Mouse (Mus musculus) cerebellum, adult 2 months (tissue): ENCODE data around the gene Hsd17b7. TPM values are rescaled to one million over a fixed set of nuclear protein-coding genes. Genes with fewer than 3 reads are reported as not detected.
A peak's percentile ranks its signal among the peaks of the same experiment; 100 is the strongest.

Source experiments
- DNase-seq, 2 experiments: peaks; one replicate each; pipeline ENCODE4 v3.0.0; 2021
- H3K27ac ChIP-seq: fragments of 200-500 bp; 2 replicates; pipeline ENCODE4 v1.5.1; 2012; ENCODE audit warnings: low read length, control low read depth, inconsistent platforms; ENCODE audit not compliant: insufficient read depth
- H3K27me3 ChIP-seq: fragments of 200-500 bp; 2 replicates; pipeline ENCODE4 v1.6.1; 2012; ENCODE audit warnings: inconsistent platforms, mild to moderate bottlenecking, low read length, moderate library complexity; ENCODE audit not compliant: control insufficient read depth, insufficient read depth
- H3K4me1 ChIP-seq: fragments of 200-500 bp; 2 replicates; pipeline ENCODE4 v1.6.1; 2011; ENCODE audit warnings: low read length; ENCODE audit not compliant: control insufficient read depth, insufficient read depth
- H3K4me3 ChIP-seq: fragments of 200-500 bp; replicated peaks from 2 replicates; pipeline ENCODE3; 2011; ENCODE audit warnings: mild to moderate bottlenecking, low read depth, low read length, control low read depth; ENCODE audit not compliant: insufficient read depth
- CTCF ChIP-seq: fragments of 200-500 bp; IDR thresholded peaks from 2 replicates; pipeline ENCODE4 v1.5.1; 2011; ENCODE audit warnings: low read depth, mild to moderate bottlenecking, control low read depth, low read length, moderate library complexity, borderline replicate concordance; ENCODE audit not compliant: insufficient read depth
- POLR2A ChIP-seq: fragments of 200-500 bp; IDR thresholded peaks from 2 replicates; pipeline ENCODE4 v1.6.1; 2011; ENCODE audit warnings: low read length, control low read depth, borderline replicate concordance; ENCODE audit not compliant: insufficient read depth
- WGBS: fragments of 180-500 bp; shearing (Covaris S2); methylation state at CpG from one replicate; pipeline ENCODE4 v1.1.7; 2018; 5-methylcytosine and 5-hydroxymethylcytosine counted together
- polyA plus RNA-seq: library from polyadenylated mRNA; depleted of rRNA; stranded (reverse); fragments of >200 nt; gene quantifications from 2 replicates; pipeline ENCODE4 v1.2.3, GENCODE M21; 2012

Hsd17b7 gene
- polyA plus RNA-seq, 1 experiment: 14.4 TPM

DNA sequence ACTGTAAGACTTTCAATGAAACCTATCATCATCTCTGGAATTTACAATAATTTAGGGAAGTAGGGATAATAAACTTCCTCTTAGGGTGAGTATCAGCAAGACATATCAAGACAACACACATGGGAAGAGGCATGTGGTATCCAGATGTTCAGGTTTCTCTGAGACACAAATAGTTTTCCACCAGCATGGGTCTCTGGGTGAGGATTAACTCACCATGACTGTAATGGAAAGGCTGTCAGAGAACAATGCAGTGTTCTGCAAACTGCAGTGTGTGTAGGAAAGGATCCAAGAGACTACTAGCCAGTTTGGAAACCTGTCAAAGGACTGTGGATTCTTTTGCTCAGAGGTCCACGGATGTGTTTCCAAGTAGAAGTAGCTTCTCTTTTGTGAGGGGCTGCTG lies 17.1 kb upstream of the Hsd17b7 start:
- TF ChIP-seq CTCF: no peak
- no peak for TF ChIP-seq POLR2A
- Histone ChIP-seq H3K27ac (no peak overlapping the region), H3K27me3 (no peaks in the 10 kb centered on the region), H3K4me3 (no peak overlapping the region), H3K4me1 (no peaks in the 10 kb centered on the region)
- DNase-seq: no peak
- 4% methylated on average over 1 of the region's 1 CpGs for WGBS

DNA sequence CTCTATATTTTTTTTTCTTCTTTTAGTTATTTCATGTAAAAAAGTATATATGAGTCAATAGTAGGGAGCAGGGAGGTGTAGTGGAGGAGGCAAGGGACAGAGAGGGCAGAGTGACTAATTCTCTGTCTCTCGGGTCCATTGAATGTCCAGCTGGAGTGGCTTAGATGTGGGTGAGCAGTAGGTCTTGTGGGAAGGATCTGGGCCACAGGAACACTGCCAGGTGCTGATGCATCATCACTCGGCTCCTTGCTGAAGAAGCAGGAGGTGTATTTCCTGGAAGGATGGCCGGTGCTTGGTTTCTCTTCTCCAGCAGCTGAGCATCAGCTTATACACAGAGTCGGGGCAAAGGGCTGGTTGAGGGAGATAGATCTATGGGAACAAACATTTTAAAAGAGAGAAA lies 8.6 kb upstream of the Hsd17b7 start:
- TF ChIP-seq CTCF (no peak), POLR2A (no peak)
- 60% methylated on average over 4 of the region's 4 CpGs for WGBS
- no peak for DNase-seq

GRCm38 (mm10) chr1:169971998-169972397 lies 3.0 kb upstream of the Hsd17b7 start:
- Histone ChIP-seq H3K27me3 (no peaks in the 10 kb centered on the region), H3K4me1 (no peaks in the 10 kb centered on the region), H3K27ac (no peak overlapping the region), H3K4me3 (no peak overlapping the region)
- 74% methylated on average over 2 of the region's 2 CpGs for WGBS
- TF ChIP-seq POLR2A (no peak), CTCF (no peak)
- DNase-seq: no peak

More for the DNA sequence above, 8.6 kb upstream of the Hsd17b7 start:
- H3K27ac ChIP-seq: no peak overlapping the region
- no peaks in the 10 kb centered on the region for H3K4me1 ChIP-seq
- H3K27me3 ChIP-seq: no peaks in the 10 kb centered on the region
- no peak overlapping the region for H3K4me3 ChIP-seq

GRCm38 (mm10) chr1:169970936-169971335 lies 1.9 kb upstream of the Hsd17b7 start:
- DNase-seq: no peak
- no peaks in the 10 kb centered on the region for H3K4me1 ChIP-seq
- H3K27me3 ChIP-seq: no peaks in the 10 kb centered on the region
- WGBS: 96% methylated on average over 4 of the region's 4 CpGs
- TF ChIP-seq CTCF (no peak), POLR2A (no peak)
- no peak overlapping the region for H3K27ac ChIP-seq
- H3K4me3 ChIP-seq: no peak overlapping the region

- Histone ChIP-seq H3K4me1 (no peaks in the 10 kb centered on the region), H3K27me3 (no peaks in the 10 kb centered on the region), H3K27ac (no peak overlapping the region), H3K4me3 (peak overlapping the region; percentile 67)
- no peak for TF ChIP-seq POLR2A
- TF ChIP-seq CTCF: no peak
- under 1% methylated on average over 9 of the region's 9 CpGs for WGBS
- no peak for DNase-seq
Measured at GRCm38 (mm10) chr1:169969516-169969886, 460 bp upstream of the Hsd17b7 start.

DNA sequence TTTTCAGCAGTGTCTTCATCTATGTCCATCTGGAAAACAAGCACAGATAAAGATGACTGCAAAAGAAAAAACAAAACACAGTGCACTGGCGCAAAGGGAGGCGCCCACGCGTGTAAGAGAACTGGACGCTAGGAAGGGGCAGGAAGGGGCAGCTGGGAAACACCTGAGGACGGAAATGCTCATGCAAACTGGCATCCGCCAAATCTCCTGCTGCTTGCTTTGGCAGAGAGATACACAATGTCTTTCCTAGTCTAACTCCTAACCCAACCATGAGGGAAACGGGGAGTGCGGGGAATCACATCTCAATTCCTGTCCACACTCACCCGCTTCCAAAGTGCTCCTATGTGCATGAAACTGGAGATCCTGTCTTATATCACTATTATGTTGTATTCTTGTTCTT lies 15.9 kb downstream of the Hsd17b7 start:
- 29% methylated on average over 10 of the region's 10 CpGs for WGBS
- TF ChIP-seq POLR2A (no peak), CTCF (no peak)
- H3K27ac ChIP-seq: no peak overlapping the region
- peak in 1 of 2 experiments; percentile 20 for DNase-seq
- H3K27me3 ChIP-seq: no peaks in the 10 kb centered on the region
- H3K4me1 ChIP-seq: no peaks in the 10 kb centered on the region; the same call in 1 of the 2 replicates
- peak overlapping the region; percentile 51 for H3K4me3 ChIP-seq

DNA sequence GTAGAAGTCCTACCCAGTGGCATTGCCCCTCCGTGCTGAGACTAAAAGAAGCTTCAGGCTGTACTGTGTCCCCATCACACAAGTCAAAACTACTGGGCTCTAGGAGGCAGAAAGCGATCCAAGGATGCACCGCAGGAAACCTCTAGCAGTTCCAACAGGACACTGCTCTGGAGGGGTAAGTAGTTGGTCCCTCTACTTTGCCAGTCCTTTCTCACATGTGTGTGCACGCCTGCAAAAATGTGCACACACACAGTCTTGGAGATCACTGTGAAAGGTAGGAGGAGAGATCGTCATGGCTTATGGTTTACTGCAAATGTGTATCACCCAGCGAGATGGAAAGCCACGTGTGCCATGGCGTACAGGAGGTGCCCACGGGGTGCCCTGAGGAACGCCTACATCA lies 16.4 kb downstream of the Hsd17b7 start:
- peak overlapping the region; percentile 51 for H3K4me3 ChIP-seq
- no peak overlapping the region for H3K27ac ChIP-seq
- WGBS: 44% methylated on average over 10 of the region's 10 CpGs
- no peaks in the 10 kb centered on the region; the same call in 1 of the 2 replicates for H3K4me1 ChIP-seq
- DNase-seq: no peak
- TF ChIP-seq POLR2A: no peak
- TF ChIP-seq CTCF: no peak
- no peaks in the 10 kb centered on the region for H3K27me3 ChIP-seq

DNA sequence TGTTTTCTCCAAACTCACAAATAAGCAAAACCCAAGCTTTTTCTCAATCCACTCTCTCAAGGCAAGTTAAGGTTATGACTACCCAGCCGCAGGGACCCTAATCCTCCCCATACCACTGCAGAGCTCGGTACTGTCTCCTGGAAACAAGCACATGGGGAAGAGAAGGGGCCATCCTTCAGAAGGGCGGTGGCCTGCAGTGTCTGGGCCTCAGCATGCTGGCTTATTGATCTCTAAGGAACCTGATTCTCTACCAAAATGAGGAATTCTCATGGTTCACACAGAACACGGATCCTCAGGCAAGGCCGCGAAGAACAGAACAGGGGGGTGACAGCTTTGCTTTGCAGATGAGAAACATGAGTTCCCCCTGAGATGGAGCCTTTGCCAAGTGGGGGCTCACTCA lies 17.5 kb downstream of the Hsd17b7 start:
- H3K27ac ChIP-seq: no peak overlapping the region
- WGBS: 91% methylated on average over 6 of the region's 6 CpGs
- H3K4me1 ChIP-seq: no peaks in the 10 kb centered on the region; the same call in 1 of the 2 replicates
- no peak for DNase-seq
- TF ChIP-seq POLR2A (no peak), CTCF (no peak)
- H3K27me3 ChIP-seq: no peaks in the 10 kb centered on the region
- no peak overlapping the region for H3K4me3 ChIP-seq

DNA sequence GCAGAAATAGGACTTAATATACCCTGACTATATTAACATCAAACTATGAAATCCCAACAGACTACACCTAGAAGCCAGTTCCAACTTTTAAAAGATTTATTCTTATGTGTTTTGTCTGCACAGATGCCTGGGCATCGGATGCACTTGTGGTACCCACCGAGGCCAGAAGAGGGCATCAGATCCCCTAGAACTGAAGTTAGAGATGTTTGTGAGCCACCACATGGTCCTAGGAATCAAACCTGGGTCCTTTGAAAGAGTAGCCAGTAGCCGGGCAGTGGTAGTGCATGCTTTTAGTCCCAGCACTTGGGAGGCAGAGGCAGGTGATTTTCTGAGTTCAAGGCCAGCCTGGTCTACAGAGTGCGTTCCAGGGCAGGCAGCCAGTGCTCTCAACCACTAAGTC lies 18.4 kb downstream of the Hsd17b7 start:
- 98% methylated on average over 4 of the region's 4 CpGs for WGBS
- no peaks in the 10 kb centered on the region for H3K27me3 ChIP-seq
- H3K27ac ChIP-seq: no peak overlapping the region
- no peak for DNase-seq
- H3K4me1 ChIP-seq: no peaks in the 10 kb centered on the region; the same call in 1 of the 2 replicates
- TF ChIP-seq CTCF: 0 out of 2 replicates have a peak, but pooled peaks have one; percentile 22
- TF ChIP-seq POLR2A: no peak
- no peak overlapping the region for H3K4me3 ChIP-seq
